Mouse (Mus musculus) gastrocnemius, postnatal 36 days (tissue): ENCODE measurements around the gene Mrps34. TPM values are rescaled to one million over a fixed set of nuclear protein-coding genes. Genes with fewer than 3 reads are reported as not detected.
A peak's percentile ranks its signal among the peaks of the same experiment; 100 is the strongest.
"Not testable (repeated sequence)": the region's sequence is repeated elsewhere in the genome, so short reads cannot be mapped to it uniquely, and the experiment has no call there.

Source experiments
- DNase-seq, 2 experiments: peaks; one replicate each; pipeline ENCODE4 v3.0.0; 2022
- intact Hi-C: fragments of 180-260 bp; cut with DNase I; formaldehyde crosslinking; loops from one replicate; pipeline ENCODE4 v1.15.1; 2025
- total RNA-seq, 2 experiments: library from RNA; stranded (reverse); gene quantifications; 2 replicates each; pipeline ENCODE4 v1.2.3; 2021

Gene Mrps34
- total RNA-seq, 2 experiments from 2014 or later = 84.6 to 90.2 TPM

DNA sequence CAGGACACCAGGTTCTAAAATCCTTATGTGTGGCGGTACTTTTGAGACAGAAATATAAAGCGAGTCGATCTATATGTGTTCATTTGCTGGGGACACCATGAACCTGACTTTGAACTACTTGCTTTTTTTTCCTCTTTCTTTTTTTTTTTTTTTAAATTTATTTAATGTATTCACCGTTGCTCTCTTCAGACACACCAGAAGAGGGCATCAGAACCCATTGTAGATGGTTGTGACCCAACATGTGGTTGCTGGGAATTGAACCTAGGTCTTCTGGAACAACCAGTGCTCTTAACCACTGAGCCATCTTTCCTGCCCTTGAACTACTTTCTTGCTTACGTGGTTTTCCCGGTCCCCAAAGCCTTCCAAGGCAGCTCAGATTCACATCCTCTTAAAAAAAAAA, 42.4 kb downstream of the Mrps34 start:
- intact Hi-C loops = loop anchor here (5.0 kb wide), 1 partner anchor 75 kb away; no protein-coding TSS in a partner anchor
- DNase-seq = no peak

DNA sequence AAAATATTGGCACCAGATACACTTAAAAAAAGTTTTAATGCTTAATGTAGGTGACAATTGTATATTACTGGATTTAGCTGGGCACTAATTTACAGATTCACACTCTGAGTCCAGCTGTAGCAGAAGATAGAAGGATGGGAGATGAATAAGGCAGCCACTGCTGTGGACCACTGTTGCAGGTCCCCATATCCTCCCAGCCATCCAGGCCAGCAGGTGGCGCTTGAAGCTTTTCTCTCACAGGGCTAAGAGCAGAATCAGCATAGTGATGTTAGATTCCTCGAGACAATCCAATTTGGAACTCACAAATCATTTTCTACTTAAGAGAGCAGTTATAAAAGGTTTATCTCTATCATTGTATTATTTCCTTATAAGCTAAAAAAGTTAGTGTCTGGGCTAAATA, 47.5 kb downstream of the Mrps34 start:
- intact Hi-C loops = not testable (repeated sequence)
- DNase-seq = peak; percentile 20 to 30

GRCm38 (mm10) chr17:24943036-24943435, 48.1 kb downstream of the Mrps34 start:
- intact Hi-C loops = no loop called here
- DNase-seq = no peak

- intact Hi-C loops = not testable (repeated sequence)
Observed at GRCm38 (mm10) chr17:24943589-24943988, 48.7 kb downstream of the Mrps34 start.

More at GRCm38 (mm10) chr17:24943589-24943988, 48.7 kb downstream of the Mrps34 start:
- not testable (repeated sequence) for DNase-seq

Other genes with a start within 250 kb of the Mrps34 start
- 10 to 100 TPM; 27.1 to 36.9 TPM for gene Slc9a3r2, start 244.8 kb upstream of the Mrps34 start, total RNA-seq
- not detected for gene Npw, start 236.7 kb upstream of the Mrps34 start, total RNA-seq
- 10 to 100 TPM; 18.0 to 18.5 TPM for gene Zfp598, start 225.4 kb upstream of the Mrps34 start, total RNA-seq
- not detected for gene Syngr3, start 205.2 kb upstream of the Mrps34 start, total RNA-seq
- 10 to 100 TPM; 30.3 to 33.3 TPM for gene Gfer, start 199.0 kb upstream of the Mrps34 start, total RNA-seq
- gene Noxo1, start 198.9 kb upstream of the Mrps34 start, total RNA-seq = 1 to 10 TPM in 1 of 2 experiments, under 1 TPM in 1; 0.47 to 1.4 TPM
- gene Tbl3, start 187.5 kb upstream of the Mrps34 start, total RNA-seq = 10 to 100 TPM; 15.1 to 16.1 TPM
- gene Rnf151, start 177.1 kb upstream of the Mrps34 start, total RNA-seq = not detected
- gene Rps2, start 177.0 kb upstream of the Mrps34 start, total RNA-seq = 100 to 1,000 TPM; 500 to 582 TPM
- gene Ndufb10, start 170.6 kb upstream of the Mrps34 start, total RNA-seq = 100 to 1,000 TPM; 420 to 464 TPM
- gene Rpl3l, start 167.3 kb upstream of the Mrps34 start, total RNA-seq = 100 to 1,000 TPM; 743 to 791 TPM
- 100 to 1,000 TPM; 192 to 205 TPM for gene Msrb1, start 158.5 kb upstream of the Mrps34 start, total RNA-seq
- gene Hs3st6, start 142.1 kb upstream of the Mrps34 start, total RNA-seq = not detected
- not detected for gene Meiob, start 90.8 kb upstream of the Mrps34 start, total RNA-seq
- 10 to 100 TPM; 66.0 to 77.0 TPM for gene Hagh, start 55.0 kb upstream of the Mrps34 start, total RNA-seq
- gene Fahd1, start 44.8 kb upstream of the Mrps34 start, total RNA-seq = 10 to 100 TPM; 40.3 to 42.1 TPM
- gene Igfals, start 29.1 kb upstream of the Mrps34 start, total RNA-seq = 1 to 10 TPM; 3.3 to 3.8 TPM
- 10 to 100 TPM; 10.0 TPM for gene Nubp2, start 8.8 kb upstream of the Mrps34 start, total RNA-seq
- 10 to 100 TPM; 25.4 to 31.0 TPM for gene Spsb3, start 8.5 kb upstream of the Mrps34 start, total RNA-seq
- 10 to 100 TPM in 1 of 2 experiments, 1 to 10 TPM in 1; 9.3 to 10.2 TPM for gene Eme2, start within 50 bp of the Mrps34 start, total RNA-seq
- 10 to 100 TPM; 10.3 to 11.7 TPM for gene Nme3, start 1.4 kb downstream of the Mrps34 start, total RNA-seq
- 10 to 100 TPM; 16.2 to 24.4 TPM for gene Mapk8ip3, start 41.9 kb downstream of the Mrps34 start, total RNA-seq
- 1 to 10 TPM; 6.2 to 6.8 TPM for gene Jpt2, start 65.6 kb downstream of the Mrps34 start, total RNA-seq
- 1 to 10 TPM; 5.9 to 7.1 TPM for gene Cramp1l, start 120.7 kb downstream of the Mrps34 start, total RNA-seq
- gene Ift140, start 121.0 kb downstream of the Mrps34 start, total RNA-seq = 1 to 10 TPM; 1.7 to 2.0 TPM
- 10 to 100 TPM; 10.3 to 10.7 TPM for gene Tmem204, start 188.5 kb downstream of the Mrps34 start, total RNA-seq
- gene Telo2, start 220.9 kb downstream of the Mrps34 start, total RNA-seq = 1 to 10 TPM; 4.2 to 6.1 TPM
- 1 to 10 TPM; 3.7 to 4.3 TPM for gene Ptx4, start 225.6 kb downstream of the Mrps34 start, total RNA-seq
- 10 to 100 TPM; 13.7 to 14.9 TPM for gene Clcn7, start 238.3 kb downstream of the Mrps34 start, total RNA-seq